Mouse (Mus musculus) spleen, postnatal 4 days (tissue): Measurements from ENCODE around the gene Padi2.
A peak's percentile ranks its signal among the peaks of the same experiment; 100 is the strongest.

Source experiments
- DNase-seq, 2 experiments: peaks; one replicate each; pipeline ENCODE4 v3.0.0; 2022; ENCODE audit warnings: low spot score in 2 of 2

The Padi2 gene

DNA sequence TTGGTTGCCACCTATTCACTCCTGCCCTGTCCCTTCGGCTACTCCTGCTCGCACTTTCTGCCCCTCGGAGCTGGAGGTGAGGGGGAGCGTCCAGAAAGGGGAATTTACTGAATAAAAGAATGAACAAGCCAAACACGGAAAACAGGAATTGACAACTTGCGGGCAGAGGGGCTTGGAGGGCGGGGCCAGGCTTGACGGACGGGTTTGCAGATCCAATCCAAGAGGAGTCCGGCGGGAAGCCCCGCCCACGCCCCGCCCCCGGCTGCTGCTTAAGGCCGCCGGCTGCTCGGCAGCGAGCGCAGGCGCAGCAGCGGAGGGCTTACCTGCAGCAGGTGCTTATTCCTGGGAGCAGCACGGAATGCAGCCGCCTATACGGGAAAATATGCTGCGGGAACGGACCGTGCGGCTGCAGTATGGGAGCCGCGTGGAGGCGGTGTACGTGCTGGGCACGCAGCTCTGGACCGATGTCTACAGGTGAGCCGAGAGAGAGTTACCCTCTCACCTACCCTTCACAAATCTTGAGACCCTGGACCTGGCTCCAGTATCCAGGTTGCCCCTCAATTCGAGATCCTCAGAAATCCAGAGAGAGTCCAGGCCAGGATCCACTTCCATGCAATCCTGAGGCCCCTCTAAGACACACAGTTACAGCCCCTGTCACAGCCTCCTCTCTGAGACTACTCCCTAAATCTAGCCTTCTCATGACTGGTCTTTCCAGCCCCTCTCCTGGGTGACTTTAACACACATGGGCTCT is at the start of gene Padi2:
Gene Padi2 (plus strand): TSS at position 269 of the 751 bp plus-strand sequence.
- DNase-seq: peak; percentile 84 to 89

DNA sequence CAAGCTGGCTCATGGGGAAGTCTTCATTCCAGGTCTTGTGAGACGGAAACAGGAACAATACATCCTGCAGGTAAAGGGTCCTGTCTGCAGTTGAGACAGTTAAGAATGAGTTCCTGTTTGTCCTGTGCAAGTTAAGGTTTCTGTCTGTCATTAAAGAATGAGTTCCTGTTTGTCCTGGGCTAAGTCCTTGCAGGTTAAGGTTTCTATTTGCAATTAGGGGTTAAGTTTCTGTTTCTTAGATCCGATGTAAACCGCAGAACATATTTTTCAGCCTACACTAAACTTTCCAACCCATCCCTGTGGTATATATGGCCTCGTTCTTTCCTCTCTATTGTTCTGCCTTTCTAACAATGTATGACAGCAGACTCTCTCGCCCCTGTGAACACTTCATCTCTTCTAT is 49.1 kb upstream of the Padi2 start:
- no peak for DNase-seq

DNA sequence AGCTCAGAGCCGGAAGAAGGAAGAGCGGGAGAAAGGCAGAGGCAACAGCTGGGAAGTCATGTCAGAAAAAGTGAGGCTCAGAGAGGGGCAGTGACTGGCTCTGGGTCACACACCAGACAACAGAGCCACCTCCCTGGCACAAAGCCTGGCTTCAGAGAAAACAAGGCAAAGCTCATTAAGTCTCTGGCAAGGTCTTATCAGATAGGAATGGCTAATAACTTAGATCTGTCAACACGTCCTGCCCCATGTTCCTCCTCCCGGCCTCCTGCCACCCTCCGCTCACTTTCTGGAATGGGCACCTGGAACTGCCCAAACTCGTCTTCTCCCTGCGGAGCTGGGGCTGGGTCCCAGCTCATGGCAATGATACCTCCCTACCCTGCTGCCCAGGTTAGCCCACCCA is 48.3 kb upstream of the Padi2 start:
- no peak for DNase-seq

DNA sequence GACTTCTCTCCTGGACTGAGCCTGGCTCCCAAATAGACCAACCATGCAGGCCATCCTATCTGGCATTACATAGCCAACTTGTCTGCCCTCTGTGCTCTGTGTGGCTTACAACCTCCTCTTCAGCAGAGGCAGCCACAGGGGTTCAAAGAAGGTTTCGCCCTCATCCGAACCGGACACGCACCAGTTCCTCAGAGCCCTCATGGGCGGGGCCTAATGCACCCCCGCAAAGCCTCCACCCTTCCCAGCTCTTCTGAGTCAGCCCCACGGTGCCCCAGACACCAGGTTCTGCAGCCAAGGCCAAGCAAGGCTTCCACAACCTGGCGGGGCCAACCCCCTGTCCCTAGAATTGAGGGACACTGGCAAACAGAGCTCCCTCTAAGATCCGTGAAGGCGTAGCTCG is 46.9 kb upstream of the Padi2 start:
- peak; percentile 35 to 69 for DNase-seq

DNA sequence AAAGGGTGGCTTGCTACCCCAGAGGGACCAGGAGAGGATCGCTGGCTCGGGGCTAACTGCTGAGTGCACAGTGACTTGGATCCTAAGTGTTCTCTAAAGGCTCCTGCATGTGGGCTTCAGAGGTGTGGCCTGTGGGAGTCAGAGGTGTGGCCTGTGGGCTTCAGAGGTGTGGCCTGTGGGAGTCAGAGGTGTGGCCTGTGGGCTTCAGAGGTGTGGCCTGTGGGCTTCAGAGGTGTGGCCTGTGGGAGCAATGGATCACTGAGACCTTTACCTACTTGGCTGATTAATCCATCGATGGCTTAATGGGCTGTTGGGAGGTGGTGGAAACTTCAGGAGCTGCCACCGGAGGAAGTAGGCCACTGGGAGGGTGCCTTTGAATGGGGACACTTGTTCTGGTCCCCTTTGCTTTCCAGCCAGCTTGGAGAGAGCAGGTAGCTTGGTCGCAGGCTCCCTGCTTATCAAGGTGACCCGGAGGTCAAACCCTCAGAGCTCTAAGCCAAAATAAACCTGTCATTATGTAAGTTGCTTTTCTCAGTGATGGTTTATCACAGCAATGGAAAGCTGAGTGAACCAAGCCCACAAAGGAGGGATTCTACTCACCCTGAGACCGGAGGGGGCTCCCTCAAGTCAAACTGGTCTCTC is 45.9 kb upstream of the Padi2 start:
- DNase-seq: peak in 1 of 2 experiments; percentile 65

DNA sequence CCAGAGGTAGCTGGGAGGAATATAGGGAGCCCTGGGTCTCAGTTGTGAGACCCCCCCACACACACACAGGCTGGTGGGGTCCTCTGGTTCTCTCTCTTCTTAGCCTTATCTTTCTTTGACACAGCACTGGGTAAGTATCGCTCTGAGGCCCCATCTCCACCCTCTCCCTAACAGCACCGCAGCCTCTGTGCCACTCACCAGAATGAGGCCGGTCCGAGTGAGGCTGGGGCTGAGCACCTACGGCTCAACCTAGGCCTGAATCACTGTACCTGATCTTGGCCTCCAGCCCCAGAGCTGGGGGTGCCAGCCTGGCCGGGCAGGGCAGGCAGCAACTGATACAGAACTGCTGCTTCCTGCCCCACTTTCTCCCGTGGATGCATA is 45.4 kb upstream of the Padi2 start:
- DNase-seq: peak in 1 of 2 experiments; percentile 47

DNA sequence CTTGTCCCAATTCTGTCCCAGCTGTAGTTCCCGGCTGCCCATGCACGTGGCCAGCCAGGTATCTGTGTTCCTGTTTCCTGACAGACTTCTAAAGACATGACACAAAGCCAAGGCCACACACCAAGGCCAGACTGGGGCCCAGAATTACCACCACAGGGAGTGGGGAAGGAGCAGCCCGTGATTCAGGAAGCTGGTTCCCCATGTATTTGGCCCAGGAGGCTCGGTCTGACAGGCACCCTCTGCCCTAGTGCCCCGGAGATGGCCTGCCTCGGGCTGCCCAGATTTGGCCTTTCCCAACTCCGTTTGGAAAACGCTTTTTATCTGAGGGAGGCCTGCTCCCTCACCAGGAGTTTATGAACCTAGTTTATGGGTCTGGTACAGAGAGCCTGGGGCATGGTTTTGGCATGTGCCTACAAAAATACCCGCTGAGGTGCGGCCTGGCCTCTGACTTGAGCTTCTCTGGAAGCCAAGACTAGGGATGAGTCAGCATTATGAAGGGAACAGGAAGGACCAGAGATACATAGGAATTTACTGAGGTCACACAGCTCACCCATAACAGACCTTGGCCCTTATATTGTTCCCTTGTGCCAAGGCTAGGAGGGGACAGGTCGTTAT is 44.0 kb upstream of the Padi2 start:
- DNase-seq: no peak

DNA sequence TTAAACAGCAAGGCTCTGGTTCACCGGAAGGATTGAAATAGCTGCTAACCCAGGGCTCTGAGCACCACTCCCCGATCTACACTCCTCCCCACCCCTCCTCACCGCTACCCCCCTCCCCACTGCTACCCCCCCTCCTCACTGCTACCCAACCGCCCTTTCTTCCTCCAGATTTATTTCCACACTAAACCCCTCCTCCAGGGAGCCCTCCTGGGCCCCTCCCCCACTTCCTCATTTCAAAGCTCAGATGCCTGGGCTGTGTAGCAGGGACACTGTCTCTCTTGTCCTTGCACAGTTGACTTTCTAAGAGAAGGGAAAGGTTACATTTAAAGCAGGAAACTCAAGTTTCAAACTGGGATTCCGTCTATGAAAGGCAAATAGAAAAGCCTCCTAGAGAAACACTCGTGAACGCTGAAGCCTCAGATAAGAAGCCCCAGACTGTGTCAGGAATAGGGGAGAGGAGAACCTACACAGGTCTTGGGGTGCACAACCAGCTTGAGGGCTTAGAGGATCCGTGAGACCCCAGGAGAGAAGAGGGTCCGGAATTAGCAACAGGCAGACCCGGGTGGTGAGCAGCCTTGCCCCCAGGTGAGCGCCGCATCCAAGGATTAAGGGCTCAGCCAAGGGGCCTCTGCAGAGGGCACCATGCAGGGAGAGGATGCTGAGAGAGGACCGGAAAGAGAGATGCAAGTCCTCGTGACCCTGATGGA is 37.5 kb upstream of the Padi2 start:
- peak in 1 of 2 experiments; percentile 52 for DNase-seq

DNA sequence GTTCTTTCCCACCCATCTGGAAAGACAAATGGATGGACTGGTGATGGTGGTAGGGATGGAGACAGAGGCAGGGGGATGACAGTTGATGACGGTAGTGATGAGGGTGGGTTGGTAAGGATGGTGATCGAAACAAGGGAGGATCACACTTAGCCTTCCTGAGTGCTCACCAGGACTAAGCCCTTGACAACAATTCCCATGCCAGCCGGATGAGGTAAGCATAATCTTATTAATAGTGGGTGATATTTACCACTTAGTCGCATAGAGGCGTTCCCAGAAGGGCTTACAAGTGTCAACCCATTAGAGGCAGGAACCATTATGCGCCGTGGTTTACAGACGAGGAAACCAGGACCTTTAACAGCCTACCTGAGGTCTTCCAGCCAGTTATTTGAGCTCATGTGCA is 36.2 kb upstream of the Padi2 start:
- DNase-seq: no peak

DNA sequence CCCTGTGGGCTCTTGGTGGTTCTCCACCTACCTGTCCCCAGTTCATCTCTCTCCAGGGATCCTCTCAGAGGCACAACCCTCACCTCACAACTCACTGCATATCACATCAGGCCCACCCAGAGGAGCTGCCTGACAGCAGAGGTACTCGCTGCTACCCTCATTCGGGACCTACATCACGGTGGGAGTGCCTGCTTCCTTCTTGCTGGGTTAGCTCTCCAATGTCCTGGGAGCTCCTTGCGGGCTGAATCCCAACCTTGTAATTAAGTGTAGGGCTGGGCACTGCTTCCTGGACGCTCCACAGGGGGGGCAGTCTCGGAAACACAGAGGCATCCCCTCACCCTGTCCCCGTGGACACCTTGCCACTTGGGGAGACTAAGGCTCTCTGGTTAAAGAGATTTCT is 35.3 kb upstream of the Padi2 start:
- DNase-seq: peak in 1 of 2 experiments; percentile 59

DNA sequence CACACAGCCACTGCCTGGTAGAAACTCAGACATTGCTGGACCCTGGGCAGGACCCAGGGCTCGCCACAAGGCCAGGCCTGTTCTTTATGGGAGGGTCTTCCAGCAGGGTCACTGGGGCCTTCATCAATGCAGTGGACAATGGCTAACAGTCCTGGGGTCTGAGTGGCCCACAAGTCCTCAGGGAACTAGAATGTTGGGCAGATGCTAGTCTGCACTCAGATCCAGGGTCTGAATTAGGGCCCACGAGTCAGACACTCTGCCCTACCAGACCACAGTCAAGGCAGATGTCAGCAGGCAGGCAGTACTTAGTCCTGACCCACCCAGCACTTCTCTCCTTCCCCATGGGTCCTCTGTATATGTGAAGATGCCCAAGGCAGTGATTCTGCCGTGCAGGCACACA is 34.8 kb upstream of the Padi2 start:
- DNase-seq: peak in 1 of 2 experiments; percentile 56

DNA sequence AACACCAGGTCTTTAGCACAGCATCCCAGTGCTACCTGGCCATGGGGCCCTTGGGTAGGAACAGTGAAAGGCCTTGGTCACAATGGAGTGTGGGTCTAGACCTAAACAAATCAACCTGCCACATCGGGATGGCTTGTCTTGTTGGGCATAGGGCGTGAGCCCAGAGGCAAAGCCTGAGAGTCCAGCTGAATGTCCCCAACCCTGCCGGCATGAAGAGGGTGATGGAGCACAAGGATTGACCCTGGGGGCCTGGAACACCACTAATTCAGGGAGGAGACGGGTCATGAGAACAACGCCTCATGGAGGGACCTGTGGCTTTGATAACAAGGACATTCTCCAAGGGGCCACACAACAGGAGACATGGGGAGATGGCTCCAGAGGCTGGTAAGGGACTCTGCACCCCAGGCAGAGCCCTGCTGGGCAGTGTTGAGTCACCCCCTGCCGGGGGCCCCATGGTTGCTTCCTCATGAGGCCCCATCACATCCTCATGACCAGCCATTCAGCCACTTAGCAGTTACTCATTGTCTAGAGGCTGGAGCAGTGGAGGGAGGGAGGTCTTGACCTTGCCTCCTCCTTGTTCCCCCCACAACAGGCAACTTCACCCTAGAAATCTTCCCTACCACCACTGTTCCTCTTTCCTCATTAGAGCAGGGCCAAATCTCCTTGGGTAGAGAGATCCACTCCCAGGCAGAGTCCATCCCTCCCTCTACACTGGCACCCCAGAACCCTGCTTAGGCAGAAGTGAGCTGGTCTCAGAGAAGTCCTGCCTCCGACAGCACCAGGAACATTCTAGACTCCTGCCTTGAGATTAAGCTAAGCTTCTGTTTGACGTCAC is 34.1 kb upstream of the Padi2 start:
- DNase-seq: peak in 1 of 2 experiments; percentile 65

DNA sequence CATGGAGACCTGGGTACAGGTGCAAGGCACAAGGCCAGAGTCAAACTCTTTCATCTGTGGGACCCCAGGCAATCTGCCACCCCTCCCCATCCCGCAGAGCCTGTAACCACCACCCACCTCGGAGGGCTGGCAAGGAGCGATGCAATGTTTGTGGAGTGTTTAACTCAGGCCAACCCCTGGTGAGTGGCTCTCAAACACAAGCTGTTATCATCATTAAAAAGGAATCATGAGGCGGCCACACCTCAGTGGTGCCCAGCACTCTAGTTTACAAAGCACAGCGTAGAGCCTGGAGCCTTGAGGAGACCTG is 33.5 kb upstream of the Padi2 start:
- DNase-seq: peak in 1 of 2 experiments; percentile 59

DNA sequence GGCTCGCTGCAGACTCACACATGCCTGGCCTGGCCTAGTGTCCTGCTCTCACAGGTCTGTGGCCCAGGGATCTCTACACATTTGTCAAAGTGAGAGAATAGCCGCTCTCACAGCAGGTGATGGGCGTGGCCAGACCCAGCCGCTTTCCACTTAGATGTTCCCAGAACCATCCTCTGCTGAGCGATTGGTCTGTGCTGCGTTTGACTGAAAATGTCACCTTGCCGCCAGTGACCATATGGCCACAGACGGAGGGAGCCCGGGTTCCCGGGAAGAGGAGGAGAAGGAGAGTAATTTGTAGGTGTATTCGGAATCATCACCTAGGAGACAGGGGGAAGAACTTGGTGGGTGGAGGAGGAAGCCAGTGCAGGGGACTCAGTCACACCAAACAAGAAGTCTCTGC is 33.1 kb upstream of the Padi2 start:
- DNase-seq: peak; percentile 9 to 57

DNA sequence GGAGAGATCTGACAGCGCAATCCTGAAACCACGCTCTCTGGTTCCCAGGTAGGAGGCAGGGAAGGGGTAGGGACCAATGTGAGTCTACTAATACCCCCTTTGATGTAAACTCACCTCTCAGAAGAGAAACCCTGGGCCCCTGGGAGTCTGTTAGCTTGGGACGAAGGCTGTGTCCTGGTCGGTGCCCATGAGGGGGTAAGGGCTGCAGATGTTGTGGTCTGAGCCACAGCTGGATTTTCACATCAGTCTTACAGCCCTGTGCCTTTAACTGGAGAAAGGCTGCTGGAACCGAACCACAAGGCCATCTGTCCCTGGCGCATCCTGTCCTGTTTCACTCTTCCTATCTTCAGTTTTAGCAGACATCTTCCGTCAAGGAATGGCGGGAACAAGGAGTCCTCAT is 30.0 kb upstream of the Padi2 start:
- DNase-seq: peak in 1 of 2 experiments; percentile 52

DNA sequence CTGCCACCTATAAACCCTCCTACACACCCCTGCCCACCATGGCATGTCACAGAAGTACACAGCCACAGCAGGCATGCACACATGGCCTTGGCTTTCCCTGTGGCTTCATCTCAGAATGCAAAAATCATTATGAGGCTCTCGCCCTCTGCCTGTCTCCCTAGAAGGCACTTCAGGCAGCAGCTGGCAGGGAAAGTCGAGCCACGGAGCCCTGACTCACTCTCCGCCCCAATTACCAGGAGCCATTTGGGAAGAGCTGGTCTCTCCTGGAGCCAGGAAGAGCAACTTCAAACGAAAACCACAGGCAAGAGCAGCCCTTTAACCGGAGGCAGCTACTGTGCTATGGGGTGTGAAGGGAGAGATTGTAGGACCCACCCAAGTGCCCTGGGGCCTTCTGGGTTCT is 29.5 kb upstream of the Padi2 start:
- peak in 1 of 2 experiments; percentile 55 for DNase-seq

DNA sequence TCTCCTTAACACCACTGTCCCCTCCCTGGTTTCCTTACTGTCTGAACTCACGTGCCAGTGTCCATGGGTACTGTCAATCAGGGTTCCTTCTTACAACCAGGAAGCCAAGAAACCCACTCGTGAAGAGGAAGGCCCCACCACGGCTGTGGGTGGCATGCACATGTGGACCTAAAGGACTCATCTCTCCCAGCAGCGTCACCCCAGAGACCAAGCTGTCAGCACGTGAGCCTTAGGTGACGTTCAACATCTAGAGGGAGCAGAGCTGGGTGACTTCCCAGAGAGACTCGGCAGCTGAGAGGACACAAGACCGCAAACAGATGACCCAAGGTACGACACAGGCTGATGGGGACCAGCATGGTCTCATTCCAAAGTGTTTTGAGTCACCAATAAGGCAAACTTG is 28.7 kb upstream of the Padi2 start:
- peak in 1 of 2 experiments; percentile 58 for DNase-seq

DNA sequence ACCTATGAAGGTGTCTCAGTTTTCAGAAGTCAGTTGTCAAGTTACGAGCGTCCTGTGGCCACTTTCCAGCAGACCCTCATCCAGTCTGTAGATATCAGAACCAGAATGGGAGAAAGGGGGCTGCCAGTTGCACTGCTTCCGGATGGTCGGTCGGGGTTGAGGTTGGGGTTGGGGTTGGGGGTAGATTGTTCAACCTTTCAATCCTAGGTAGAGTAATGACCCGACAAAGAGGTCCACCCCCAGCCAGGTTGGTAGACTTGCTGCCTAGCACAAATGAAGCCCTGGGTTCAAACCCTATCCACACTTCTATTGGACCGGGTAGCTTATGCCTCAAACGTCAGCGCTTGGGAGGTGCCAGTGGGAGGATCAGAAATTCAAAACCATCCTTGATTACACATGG is 27.5 kb upstream of the Padi2 start:
- DNase-seq: peak; percentile 9 to 53

DNA sequence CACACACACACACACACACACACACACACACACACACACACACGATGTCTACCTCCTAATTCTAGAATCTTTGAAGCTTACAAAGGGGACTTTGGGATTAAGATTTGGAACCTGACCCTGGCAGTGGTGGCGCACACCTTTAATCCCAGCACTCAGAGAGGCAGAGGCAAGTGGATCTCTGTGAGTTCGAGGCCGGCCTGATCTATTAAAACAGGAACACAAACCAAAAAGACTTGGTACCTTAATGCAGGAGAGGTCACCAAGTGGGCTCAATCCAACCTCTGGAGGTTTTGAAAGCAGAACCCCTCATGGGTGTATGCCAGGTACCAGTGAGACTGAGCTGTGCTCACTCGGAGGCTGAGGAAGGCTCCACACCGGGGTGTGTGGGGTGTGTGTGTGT is 27.0 kb upstream of the Padi2 start:
- no peak for DNase-seq

DNA sequence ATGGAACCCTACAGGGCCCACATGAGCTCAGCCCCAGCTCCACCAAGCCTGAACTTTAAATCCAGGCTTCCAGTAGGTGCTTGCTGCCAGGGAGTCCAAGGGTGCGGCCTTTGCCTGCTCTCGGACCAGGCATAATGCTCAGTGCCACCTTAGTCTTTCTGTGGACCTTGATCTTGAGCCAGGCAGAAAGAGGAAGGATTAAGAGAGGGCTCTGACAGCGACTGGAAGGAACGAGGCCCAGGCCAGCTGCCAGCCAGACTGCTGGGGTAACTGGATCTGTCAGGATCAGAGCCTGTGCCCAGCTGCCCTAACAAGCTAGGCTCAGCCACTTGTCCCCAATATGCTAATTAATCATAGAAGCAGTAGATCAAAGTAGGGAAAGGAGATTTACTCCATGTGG is 26.4 kb upstream of the Padi2 start:
- DNase-seq: peak; percentile 10 to 47

DNA sequence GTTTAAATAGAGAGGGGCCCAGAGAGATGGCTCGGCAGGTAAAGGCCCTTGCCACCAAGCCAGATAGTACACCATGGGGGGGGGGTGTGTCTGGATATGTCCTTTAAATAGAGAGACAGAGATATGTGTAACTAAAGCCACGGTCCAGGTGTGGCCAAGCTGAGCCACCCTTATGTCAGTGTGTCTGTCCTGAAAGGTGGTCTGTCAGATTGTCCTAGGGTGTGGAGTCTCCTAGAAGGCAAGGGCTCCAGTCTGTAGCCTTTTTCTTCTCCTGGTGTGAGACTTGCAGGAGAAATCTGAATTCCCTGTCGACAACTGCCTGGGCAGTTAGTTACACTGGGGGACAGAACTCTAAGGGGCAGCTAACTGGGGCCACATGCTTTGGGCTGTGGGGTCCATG is 25.9 kb upstream of the Padi2 start:
- peak in 1 of 2 experiments; percentile 50 for DNase-seq
